Mouse (Mus musculus) olfactory bulb, adult 2 months (tissue): ENCODE data around the gene Gfra1. TPM values are rescaled to one million over a fixed set of nuclear protein-coding genes. Genes with fewer than 3 reads are reported as not detected.

ENCODE experiments used
- H3K27ac ChIP-seq: fragments of 200-500 bp; 2 replicates; pipeline ENCODE4 v1.5.1; 2012; ENCODE audit warnings: low read depth, low read length; ENCODE audit not compliant: insufficient read depth
- H3K4me1 ChIP-seq: fragments of 200-500 bp; 2 replicates; pipeline ENCODE4 v1.6.1; 2012; ENCODE audit warnings: low read length; ENCODE audit not compliant: control insufficient read depth, insufficient read depth
- H3K4me3 ChIP-seq: fragments of 200-500 bp; 2 replicates; pipeline ENCODE4 v1.5.1; 2012; ENCODE audit warnings: mild to moderate bottlenecking, low read depth, low read length, moderate library complexity; ENCODE audit not compliant: insufficient read depth
- CTCF ChIP-seq: fragments of 200-500 bp; IDR thresholded peaks from 2 replicates; pipeline ENCODE4 v1.5.1; 2012; ENCODE audit warnings: low read depth, mild to moderate bottlenecking, low read length, moderate library complexity; ENCODE audit not compliant: insufficient read depth
- POLR2A ChIP-seq: fragments of 200-500 bp; IDR thresholded peaks from 2 replicates; pipeline ENCODE4 v1.6.1; 2012; ENCODE audit warnings: mild to moderate bottlenecking, low read depth, low read length, moderate library complexity; ENCODE audit not compliant: insufficient read depth
- WGBS: fragments of 180-500 bp; shearing (Covaris S2); methylation state at CpG from one replicate; pipeline ENCODE4 v1.1.7; 2018; 5-methylcytosine and 5-hydroxymethylcytosine counted together
- polyA plus RNA-seq: library from polyadenylated mRNA; stranded (reverse); fragments of >200 nt; gene quantifications from 2 replicates; pipeline ENCODE4 v1.2.4, GENCODE M21; 2012; ENCODE audit warnings: low replicate concordance; ENCODE audit not compliant: missing spikeins, insufficient read depth, insufficient read length

Gfra1 gene
- polyA plus RNA-seq, 1 experiment: not detected

DNA sequence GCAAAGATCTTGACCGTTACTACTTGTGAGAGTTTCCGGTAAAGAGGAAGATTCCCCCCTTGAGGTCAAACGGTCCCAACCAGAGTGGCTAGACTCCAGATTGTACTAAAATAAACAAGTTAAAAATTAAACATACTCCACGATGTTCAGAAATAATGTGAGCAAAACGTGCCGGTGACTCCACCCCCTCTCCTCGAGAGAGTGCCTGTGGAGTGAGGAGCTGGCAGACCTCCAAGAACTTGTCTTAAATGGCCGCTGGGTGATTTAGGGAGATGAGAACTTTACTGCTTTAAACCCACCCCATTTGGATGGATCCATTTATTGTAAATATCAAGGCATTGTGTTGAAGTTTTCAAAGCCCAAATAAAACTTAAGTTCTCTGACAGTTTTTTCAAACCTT, 42.4 kb downstream of the Gfra1 start:
- no peak overlapping the region for H3K27ac ChIP-seq
- H3K4me1 ChIP-seq: no peaks in the 10 kb centered on the region
- no peak overlapping the region for H3K4me3 ChIP-seq
- TF ChIP-seq POLR2A (no peak), CTCF (no peak)
- WGBS: 16% methylated on average over 8 of the region's 8 CpGs

DNA sequence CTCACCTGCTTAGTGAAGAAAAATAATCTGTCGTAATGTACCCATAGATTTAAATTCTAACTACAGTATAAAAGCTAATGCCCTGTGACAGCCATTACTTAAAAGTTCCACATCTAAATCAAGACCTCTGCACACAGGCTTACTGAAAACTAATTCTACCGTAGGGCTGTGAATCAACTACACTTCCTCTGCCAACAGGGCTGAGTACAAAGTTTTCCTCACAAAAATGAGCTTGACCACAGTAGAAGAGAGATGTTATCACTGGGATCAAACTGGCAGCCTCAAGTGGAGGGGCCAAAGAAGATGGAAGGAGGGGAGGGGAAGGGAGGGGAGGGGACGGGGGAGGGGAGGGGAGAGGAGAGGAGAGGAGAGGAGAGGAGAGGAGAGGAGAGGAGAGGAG, 42.9 kb downstream of the Gfra1 start:
- no peak overlapping the region for H3K27ac ChIP-seq
- no peaks in the 10 kb centered on the region for H3K4me1 ChIP-seq
- 57% methylated on average over 2 of the region's 3 CpGs for WGBS
- no peak overlapping the region for H3K4me3 ChIP-seq
- no peak for TF ChIP-seq POLR2A
- TF ChIP-seq CTCF: no peak

DNA sequence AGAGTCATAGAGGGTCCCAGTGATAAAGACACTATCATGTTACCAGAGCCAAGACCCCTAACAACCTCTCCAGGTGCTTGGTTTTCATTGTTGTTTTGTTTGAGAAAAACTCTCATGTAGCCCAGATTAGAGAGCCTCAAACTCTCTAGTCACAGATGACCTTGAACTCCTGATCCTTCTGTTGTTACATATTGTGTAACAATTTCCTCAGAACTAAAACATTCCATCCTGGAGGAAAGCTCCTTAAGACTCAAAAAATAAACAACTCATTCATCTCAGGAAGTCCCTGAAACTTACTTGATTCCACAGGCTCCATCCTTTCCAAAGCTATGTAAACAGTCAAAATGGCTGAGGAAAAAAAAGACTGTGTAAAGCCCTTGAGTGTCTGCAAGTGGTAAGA, 49.0 kb downstream of the Gfra1 start:
- TF ChIP-seq CTCF: no peak
- TF ChIP-seq POLR2A: no peak
- Histone ChIP-seq H3K4me1 (no peaks in the 10 kb centered on the region), H3K27ac (no peak overlapping the region), H3K4me3 (no peak overlapping the region)

DNA sequence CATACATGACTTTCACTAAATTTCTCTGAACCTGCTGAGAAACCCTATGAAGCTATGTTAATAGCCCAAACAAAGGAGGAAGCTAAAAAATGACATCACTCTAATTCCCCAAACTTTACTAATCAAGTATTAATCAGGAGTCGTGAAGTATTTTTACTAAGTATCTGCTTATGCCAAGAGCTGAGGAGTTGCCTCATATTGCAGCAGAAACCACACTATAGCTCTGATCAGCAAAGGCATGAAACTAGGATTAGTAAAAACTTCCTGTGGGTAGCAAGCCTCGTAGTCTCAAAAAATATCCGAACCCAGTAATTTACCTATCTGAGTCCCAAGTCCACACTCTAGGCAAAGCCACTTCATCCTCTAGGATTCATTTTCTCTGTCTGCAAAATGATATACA, 55.5 kb downstream of the Gfra1 start:
- Histone ChIP-seq H3K4me3 (no peak overlapping the region), H3K27ac (no peak overlapping the region), H3K4me1 (no peaks in the 10 kb centered on the region)
- 86% methylated on average over 3 of the region's 3 CpGs for WGBS
- TF ChIP-seq POLR2A (no peak), CTCF (no peak)

DNA sequence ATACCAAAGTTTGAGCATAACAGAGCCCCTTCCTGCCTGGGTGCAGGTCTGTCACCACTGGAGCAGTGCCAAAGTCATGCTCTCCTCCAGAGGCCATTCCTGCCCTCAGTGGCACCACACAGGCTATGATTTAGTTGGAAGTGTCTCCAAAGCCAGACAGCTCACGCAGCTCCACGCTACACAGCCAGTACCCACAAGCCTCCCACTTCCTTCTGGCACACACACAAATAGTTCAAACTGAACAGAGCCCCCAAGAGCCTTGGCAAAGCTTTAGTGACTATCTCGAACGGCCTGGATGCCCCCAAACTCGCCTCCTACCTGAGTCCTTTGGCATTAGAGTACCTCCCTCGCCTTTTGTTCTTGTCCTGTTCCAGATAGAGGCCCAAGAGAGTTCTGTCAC, 56.5 kb downstream of the Gfra1 start:
- Histone ChIP-seq H3K4me1 (no peaks in the 10 kb centered on the region), H3K4me3 (no peak overlapping the region), H3K27ac (no peak overlapping the region)
- WGBS: 80% methylated on average over 6 of the region's 6 CpGs
- TF ChIP-seq POLR2A (no peak), CTCF (no peak)

DNA sequence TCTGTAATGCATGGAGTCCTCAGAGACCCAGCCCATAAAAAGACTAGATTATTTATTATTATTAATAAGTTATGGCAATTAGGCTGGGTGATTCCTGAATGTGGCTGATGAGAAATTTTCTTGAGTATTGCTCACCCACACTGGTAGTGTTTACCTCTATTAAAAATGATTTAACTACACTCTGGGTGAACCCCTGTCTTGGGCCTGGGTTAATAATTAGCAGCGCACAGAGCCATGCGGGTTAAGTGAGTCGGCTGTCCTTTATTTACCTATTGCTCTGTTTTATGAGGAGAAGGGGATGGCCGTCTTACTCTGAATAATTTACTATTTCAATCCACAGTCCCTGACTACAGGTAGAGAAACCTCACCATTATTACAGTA, 59.1 kb downstream of the Gfra1 start:
- Histone ChIP-seq H3K4me1 (no peaks in the 10 kb centered on the region), H3K27ac (no peak overlapping the region)
- WGBS: 76% methylated on average over 4 of the region's 4 CpGs

DNA sequence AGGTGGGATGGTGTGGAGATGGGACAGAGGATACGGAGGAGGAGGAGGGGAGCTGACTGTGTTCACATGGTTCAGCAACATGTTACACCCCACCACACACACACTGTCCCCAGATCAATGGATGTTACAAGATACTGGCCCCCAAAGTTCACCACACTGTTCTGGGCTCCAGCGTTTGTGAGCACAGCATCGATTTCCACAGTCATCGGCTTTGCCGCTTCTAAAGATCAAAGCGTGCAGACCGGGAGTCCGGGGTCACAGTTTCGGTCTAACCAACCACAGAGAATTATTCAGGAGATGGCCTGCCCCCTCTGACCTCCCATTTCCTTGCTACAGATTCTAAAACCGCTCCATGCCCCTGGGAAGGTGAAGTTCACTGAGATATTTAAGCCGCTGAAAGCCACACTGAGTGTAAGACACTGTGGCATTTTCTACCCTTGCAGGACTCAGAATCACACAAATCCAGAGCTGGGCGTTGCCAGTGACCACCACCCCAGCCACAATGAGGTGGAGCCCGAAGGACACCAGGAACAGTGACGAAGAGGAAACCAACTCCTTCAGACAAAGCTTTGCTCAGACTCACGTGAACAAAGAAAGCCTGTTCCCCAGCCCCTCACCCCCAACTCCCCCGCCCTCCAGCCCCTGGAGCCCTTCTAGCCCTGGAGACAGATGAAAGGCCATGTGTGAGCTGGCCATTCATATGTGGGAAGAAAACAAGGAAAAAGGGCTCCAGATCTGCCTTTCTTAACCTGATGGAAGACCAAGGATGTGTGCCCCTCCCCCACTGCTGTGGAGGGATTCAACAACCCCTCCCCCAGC, 59.7 kb downstream of the Gfra1 start:
- 66% methylated on average over 16 of the region's 16 CpGs for WGBS
- Histone ChIP-seq H3K27ac (no peak overlapping the region), H3K4me1 (no peaks in the 10 kb centered on the region), H3K4me3 (no peak overlapping the region)
- TF ChIP-seq POLR2A: no peak
- no peak for TF ChIP-seq CTCF

More for the DNA sequence above, 59.1 kb downstream of the Gfra1 start:
- no peak overlapping the region for H3K4me3 ChIP-seq
- TF ChIP-seq POLR2A (no peak), CTCF (no peak)

DNA sequence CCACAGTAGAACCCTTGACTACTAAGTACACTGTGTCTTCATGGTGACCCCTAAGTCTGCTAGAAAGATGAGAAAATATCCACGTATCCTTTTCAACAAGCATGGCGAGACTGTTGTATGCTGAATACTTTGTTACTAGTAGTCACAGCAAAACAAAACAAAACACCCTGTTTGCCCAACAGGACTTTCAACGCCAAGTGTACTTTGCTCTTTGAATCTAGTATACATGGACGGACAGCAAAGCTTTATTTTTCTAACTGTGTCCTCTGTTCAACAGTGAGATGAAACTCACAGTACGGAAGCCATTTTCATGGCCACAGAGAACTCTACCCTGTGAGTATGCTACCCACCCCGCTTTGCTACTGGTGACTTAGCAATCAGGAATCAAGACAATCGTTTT, 62.6 kb downstream of the Gfra1 start:
- H3K4me3 ChIP-seq: no peak overlapping the region
- TF ChIP-seq CTCF: no peak
- no peak for TF ChIP-seq POLR2A
- H3K4me1 ChIP-seq: no peaks in the 10 kb centered on the region
- WGBS: 92% methylated on average over 7 of the region's 7 CpGs
- H3K27ac ChIP-seq: no peak overlapping the region

DNA sequence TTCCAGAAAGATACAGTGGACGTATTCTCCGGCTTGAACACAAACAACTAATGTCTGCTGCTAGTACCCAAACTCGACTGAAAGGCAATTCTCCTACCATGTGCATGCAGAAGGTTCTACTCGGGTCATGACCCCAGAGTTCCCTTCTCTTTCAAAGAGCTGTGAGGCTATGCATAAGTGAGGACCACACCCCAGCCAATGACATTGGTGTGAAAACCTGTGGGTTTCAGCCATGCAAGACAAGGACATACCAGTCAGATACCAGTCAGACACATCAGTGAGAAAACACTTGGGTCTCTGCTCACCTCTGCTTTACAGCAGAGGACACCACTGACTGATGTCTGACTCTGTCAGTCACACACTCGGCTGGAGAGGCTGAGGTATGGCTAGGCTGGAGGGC, 63.9 kb downstream of the Gfra1 start:
- Histone ChIP-seq H3K4me3 (no peak overlapping the region), H3K27ac (no peak overlapping the region), H3K4me1 (no peaks in the 10 kb centered on the region)
- 87% methylated on average over 5 of the region's 5 CpGs for WGBS
- no peak for TF ChIP-seq CTCF
- no peak for TF ChIP-seq POLR2A

DNA sequence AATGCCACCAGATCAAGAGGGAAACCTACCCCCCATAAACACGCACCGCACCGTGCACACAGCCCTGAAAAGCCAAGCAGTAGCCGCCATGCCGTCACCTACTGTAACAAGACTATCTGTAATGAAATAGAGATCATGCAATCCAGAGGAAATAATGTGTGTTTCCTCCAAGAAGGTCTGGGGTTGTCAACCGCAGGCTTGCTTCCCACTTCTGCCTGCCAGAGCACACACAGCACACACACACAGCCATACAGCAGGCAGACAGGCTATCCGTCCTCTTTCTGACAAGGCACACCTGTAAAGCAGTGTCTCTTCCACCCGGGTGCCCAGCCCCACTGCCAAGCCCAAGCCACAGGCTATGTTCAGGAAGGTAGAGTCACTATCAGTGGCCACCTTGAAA, 66.2 kb downstream of the Gfra1 start:
- Histone ChIP-seq H3K4me1 (no peaks in the 10 kb centered on the region), H3K27ac (no peak overlapping the region), H3K4me3 (no peak overlapping the region)
- TF ChIP-seq POLR2A (no peak), CTCF (no peak)
- 98% methylated on average over 8 of the region's 8 CpGs for WGBS
